Mouse (Mus musculus) thymus, postnatal 10 days (tissue): ENCODE measurements around the gene Zfp94.
A peak's percentile ranks its signal among the peaks of the same experiment; 100 is the strongest.
"Not testable (repeated sequence)": the region's sequence is repeated elsewhere in the genome, so short reads cannot be mapped to it uniquely, and the experiment has no call there.

Experiments
- DNase-seq, 2 experiments: peaks; one replicate each; pipeline ENCODE4 v3.0.0; 2021; ENCODE audit warnings: low spot score in 2 of 2

Zfp94 gene

DNA sequence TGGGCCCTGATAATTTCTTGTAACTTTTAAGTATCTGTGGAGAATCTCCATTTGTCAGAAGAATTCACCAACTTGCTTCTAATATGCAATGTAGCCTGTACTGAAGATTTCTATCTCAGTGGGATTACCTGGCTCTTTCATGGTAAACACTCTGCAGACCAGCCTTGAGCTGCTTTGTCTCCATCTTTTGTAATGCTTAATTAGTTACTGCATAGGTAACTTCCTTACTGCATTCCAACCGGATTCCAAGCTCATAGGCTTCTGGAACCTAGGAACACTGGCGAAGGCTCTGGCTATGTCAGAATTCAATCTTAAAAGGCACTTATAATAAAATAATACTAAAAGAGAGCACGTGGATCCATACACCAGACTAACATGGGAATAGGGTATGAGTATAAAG, 37.7 kb downstream of the Zfp94 start:
- not testable (repeated sequence) for DNase-seq

DNA sequence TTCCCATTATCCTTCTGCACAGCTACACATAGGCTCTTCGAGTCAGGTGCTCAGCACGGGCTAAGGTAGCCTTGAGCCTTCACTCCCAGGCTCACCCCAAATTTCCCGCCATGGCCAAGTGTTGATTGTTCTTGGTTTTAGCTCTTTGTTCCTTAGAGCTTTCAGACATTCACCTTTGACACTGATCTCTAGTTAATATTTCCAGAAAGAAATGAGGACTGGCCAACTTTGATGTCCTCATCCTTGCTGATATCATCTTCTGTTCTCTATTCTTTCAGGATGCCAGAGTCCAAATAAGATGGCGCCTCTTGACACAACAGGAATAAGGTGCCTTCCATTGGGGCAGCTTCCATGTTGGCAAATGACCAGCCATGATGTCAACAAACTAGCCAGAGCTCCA, 42.0 kb downstream of the Zfp94 start:
- no peak for DNase-seq

DNA sequence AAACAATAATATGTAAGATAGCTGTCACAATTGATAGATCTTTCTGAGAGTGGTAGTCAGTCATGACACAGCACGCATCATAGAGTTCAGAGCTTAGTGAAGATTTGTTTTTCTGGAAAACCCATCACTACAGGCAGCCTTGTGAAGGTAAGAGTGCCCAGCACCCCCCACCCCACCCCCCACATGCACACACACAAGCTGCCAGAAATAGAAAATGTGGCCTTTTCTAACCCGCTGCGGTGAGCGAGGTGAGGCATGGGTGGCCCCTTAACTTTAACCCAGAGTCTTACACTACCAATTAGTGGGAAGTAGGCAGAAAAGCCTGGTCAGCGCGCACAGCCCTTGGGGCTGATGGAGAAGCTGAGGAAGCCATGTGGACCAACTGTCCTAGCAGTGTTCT, 45.3 kb downstream of the Zfp94 start:
- DNase-seq = no peak

DNA sequence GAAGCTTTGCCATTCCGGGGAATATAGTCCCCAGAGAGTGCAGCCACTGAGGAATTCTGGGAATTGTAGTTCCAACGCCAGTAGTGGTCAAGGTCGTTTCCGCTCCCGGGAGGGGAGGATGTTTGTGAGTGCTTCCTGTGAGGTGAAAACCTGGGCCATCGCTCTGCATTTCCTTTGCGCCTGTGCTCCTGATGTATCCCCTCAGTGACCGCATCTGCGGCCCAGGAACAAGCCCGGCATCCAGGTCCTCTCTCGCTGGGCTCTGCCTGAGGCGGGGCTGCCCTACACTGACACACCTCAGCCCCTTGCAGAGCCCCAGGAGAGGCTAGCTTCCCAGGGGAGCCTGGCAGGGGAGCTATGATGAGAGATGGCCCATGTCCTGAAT, 46.2 kb downstream of the Zfp94 start, which contains the start of gene Zfp93:
Gene Zfp93, plus strand, starts transcription at position 133 of the 385 bp plus-strand sequence.
- DNase-seq = peak; percentile 70 to 72

DNA sequence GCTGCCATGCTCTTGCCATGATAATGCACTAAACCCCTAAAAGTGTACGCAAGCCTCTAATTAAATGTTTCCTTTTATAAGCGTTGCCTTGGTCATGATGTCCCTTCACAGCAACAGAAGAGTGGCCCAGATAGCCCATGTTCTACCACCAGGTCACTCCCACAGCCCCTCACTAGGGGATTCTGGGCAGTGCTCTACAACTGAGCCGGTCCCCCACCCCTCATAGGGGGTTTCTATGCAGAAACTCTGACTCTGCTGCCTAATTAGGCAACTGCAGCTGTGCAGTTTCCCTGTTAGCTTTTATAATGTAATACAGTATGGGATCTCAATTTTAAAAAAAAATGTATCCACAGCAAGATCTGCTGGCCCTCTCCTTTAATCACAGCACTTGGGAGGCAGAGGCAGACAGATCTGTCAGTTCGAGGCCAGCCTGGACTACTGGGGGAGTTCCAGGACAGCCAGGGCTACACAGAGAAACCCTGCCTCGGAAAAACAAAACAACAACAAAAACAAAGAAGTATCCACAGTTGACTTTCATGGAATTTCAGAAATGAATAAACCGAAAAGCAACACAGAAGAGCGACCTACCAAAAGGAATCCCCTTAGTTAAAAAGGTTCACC, 46.7 kb downstream of the Zfp94 start:
- DNase-seq = no peak

DNA sequence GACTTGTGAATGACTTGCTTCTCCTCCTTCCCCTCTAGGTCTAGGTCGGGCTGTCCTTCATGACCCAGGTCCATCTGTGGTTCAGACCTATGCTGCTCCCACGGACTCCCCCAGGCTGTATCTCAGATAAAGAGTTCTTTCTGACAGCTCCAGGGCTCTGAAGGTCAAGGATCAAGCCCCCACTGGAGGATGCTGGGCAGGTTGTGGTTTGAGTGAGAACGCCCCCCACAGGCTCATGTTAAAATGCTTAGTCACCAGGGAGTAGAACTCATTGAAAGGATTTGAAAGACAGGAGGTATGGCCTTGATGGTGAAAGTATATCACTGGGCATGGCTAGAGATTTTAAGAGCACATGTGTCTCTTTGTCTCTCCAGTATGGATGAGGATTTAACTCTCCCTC, 47.2 kb downstream of the Zfp94 start:
- DNase-seq = no peak

DNA sequence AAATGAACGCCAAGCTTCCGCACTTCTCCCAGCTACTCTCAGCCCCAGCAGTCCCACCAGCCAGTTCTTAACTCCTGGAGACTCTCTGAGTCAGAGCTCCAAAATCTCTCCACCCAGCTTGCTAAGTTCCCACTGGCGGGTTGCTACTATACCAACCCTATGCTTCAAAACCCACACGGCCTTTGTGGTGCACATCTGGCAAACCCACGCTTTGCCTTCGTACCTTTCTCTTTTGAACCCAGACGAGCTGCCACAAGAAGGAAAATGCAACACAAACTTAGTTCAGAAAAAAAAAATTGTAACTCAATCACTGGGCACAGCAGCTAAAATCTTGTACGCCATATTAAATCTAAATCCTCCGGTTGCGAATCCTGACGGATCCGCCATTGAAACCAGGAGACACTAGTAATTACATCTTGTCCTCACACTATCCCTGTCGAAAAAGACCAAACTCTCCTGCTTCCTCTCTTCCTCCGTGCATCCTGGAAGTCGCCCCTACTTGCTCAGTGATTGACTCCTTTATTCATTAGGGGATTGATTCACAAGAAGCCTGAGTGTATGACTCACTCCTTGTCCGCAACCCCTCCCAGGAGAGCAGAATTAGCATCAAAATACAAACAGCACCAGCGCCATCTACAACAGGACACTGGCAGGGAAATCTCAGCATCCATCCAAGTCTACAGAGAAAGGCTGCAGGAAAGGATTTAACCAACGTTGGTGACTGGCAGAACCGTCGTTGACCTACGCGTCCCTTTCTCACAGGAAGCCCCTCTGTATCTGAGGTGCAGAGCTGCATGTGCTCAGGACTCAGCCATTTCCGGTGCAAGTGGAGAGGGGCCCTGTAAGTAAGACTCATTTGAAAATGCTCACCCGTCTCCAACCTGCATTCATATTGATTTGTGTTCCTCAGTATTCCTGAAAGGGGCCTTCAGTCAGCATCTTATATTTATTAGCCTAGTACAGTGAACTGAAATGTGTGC, 48.0 kb downstream of the Zfp94 start:
- DNase-seq = peak; percentile 20 to 35

DNA sequence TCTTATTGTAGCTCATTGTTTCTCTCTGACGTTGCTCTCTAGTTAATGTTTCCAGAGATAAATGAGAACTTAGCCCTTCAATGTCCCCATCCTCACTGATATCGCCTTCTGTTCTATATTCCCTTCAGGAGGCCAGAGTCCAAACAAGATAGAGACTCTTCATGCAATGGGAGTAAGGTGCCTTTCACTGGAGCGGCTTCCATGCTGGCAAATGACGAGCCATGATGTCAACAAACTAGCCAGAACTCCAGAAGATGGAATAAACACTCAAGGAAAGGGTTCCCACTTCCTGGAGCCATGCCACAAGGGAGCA, 56.5 kb downstream of the Zfp94 start:
- DNase-seq = no peak

DNA sequence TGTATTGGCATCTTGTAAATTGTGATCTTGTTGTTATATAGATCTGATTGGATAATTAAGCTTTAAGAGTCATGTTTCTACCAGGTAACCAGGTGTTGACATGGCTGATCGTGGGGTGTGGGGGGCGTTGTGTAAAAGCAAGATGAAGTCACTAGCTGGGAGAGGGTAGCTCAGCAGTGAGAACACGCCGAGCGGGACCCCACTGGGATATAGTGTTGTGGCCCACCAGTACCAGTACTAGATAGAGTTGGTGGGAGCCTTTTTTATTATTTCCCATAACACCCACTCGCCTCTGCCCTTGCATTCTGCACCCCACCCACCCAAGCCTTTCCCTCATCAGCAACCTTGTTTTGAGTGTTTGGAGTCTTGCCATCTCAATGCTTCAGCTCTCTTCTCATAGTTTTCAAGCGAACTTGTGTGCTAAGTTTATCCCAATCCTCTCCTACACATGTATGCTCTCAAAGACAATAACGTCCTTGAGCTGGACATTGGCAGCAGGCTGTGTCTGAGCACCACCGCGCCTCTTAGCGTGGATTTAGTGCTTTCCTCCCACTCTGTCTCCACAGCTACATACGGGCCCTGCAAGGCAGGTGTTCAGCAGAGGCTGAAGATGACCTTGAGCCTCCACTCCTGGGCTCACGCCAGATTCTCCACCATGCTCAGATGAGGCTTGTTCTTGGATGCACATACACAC, 57.0 kb downstream of the Zfp94 start:
- DNase-seq = no peak

DNA sequence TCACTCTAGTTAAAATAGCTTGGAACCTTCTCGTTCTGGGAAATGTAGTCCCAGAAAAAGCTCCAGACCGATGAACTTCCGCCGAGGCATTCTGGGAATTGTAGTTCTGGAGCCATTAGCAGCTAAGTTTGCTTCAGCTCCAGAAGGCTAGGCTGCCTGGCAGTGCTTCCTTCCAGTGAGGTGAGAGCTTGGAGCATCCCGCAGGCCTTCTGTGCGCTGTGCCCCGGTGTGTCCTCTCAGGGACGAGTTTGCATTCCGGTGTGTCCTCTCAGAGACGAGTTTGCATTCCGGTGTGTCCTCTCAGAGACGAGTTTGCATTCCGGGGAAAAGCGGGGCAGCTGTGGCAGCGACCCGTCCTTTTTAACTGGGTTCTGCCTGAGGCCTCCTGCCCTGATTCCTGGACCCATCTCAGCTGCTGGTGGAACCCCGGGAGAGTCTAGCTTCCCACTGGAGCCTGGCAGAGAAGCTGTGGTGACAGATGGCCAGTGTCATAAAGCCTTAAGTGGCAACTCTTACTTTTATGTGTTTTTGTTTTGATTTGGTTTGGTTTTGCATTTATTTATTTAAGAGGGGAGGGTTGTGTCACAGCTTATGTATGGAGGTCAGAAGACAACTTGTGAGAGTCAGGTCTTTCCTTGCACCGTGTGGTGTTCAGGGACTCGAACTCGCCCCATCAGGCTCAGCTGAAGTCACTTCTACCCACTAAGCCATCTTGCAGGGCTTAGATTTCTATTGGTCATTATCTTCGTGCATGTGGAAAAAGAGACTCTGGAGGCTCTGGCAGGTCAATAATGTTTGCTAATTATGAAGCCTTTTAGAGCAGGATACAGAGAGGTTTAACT, 61.6 kb downstream of the Zfp94 start, which contains the start of gene Zfp108:
Gene Zfp108, plus strand, starts transcription at position 162 of the 842 bp plus-strand sequence.
- peak; percentile 31 to 43 for DNase-seq

DNA sequence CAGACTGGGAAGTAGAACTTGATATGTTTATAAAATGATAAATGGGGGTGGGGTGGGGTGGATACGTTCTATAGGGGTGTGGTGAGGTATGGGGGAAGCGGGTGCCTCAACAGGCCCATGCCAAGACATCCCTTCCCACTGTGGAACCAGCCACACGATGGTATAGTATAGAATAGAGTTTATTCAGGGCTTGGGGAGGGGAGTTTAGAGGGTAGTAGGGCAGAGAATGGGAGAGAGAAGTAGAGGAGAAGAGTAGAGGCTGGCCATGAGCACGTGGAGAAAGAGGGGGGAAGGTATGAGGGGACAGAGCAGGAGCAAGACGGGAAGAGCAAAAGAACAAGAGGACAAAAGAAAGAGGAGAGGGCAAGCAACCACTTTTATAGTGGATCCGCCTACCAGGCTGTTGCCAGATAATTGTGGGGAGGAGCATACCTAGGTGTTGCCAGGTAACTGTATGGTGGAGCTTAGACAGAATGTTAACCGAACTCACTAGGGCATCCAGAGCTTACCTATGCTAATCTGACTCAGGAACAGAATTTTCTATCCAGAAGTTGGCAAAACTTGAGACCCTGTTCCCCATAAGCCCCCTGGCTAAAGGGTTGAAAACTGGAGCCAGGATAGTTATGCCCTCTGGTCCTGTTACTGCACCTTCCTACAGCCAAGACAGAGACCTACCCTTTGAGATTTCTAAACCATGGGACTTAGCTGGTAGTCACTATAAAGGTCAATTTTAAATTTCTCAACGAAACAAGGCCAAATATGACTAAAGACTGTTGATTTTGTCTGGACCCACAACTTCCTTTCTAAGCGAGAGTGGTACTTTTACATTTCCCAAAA, 62.5 kb downstream of the Zfp94 start:
- no peak for DNase-seq
